Mouse (Mus musculus) Muller cell, postnatal 12 days (primary cell): ENCODE results near the gene Rft1.
"Not testable (repeated sequence)": the region's sequence is repeated elsewhere in the genome, so short reads cannot be mapped to it uniquely, and the experiment has no call there.

ENCODE experiments used
- DNase-seq: peaks from one replicate; pipeline ENCODE4 v3.0.0-alpha.2; 2015; ENCODE audit errors: inconsistent ontology term

The Rft1 gene

GRCm38 (mm10) chr14:30674947-30675346 lies 20.8 kb downstream of the Rft1 start:
- no peak for DNase-seq

DNA sequence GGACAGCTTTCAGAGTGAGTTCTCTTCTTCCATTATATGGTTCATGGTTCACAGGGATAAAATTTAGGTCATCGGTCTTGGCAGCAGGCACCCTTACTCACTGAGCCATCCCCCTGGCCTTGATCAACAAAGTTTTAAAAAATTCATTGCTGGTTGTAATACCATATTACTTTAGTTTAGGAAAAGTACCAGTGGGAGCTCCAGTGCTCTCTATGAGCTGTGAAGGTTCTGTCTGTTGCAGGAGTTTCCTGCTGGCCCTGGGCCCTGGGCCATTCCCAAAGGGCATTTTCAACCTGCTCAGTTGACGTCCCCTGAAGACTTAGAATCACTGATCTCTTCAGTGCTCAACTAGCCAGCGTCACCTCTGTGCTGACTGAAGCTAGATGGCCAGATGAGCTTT lies 28.0 kb downstream of the Rft1 start:
- DNase-seq = no peak

DNA sequence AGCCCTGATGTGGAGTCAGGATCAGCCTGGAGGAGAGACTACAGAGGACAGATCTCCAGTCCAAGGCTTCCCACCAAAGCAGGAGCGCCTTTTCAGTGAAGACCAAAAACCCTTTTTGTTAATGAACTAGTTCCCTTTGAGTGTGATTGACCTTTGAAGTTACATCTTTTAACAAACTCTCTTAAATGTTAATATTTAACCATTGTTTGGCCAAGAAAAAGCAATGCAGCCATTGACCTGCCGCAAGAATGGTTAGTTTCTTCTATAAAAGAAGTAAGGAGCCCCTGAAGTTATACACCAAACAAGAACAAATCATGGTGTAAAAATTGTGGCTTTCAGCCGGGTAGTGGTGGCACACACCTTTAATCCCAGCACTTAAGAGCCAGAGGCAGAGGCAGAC lies 36.5 kb downstream of the Rft1 start:
- DNase-seq = no peak

DNA sequence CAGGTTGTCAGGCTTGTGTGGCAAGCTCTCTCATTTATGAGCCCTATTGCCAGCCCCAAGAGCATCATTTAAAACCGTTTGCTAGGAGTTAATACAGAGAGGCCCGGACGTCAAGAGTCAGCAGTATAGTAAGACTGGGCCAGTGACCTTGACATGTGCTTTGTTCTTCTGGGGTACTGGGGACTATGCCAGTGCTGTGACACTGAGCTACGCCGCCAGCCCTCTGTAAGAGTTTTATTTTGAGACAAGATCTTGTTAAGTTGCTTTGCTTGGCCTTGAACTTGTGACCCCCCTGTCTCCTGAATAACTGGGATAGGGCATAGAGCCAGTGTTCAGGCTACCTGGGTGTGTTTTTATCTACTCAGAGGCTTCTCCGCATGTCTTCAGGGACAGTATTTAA lies 38.3 kb downstream of the Rft1 start:
- no peak for DNase-seq

GRCm38 (mm10) chr14:30694786-30695185 lies 40.6 kb downstream of the Rft1 start:
- DNase-seq = no peak

DNA sequence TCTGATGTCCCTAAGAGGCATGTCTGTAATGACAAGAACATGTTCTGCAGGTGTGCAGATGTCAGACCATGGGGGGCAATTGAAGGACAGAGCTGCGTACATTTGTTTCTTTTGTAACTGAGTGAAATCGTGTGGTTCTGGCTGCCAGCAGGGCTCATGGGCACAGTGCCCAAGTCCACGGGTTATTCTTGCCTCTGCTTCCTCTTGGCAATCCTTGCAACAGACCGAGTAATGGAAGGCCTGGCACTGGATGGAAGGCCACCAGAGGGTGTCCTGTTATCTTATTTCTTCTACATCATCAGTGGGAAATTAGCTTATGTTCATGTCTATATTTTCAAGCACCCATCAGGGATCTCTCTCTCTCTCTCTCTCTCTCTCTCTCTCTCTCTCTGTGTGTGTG lies 41.4 kb downstream of the Rft1 start:
- peak; percentile 69 for DNase-seq

DNA sequence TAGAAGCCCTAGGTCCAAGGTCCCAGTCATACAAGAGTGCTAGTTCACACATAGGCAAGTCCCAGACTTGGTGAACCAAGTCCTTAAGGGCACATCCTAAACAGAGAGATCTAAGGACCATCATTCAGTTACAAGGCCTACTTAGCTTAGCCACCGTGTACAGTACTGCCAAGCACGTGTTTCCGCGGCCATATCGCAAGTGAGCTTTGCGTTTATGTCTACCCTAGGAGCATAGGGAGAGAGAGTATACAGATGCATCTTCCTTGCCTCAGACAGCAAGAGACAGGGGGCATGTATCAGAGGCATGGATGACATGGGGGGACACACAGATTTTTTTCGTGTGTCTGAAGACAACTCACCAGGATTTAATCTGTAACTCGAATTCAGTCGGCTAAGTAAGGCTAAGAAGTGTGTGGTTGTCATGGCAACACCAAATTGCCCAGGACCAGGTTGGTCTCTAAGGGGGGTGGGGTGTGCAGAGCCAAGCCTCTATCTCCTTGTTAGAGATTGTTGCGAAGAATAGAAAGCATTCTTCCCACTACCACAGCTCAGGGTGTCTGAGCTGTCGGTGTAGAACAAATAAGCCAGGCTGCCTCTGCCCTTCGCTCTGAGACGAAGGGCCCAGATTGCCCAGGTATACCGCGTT lies 43.4 kb downstream of the Rft1 start:
- DNase-seq = no peak

- peak; percentile 23 for DNase-seq
Measured at GRCm38 (mm10) chr14:30699656-30700055, 45.5 kb downstream of the Rft1 start.

DNA sequence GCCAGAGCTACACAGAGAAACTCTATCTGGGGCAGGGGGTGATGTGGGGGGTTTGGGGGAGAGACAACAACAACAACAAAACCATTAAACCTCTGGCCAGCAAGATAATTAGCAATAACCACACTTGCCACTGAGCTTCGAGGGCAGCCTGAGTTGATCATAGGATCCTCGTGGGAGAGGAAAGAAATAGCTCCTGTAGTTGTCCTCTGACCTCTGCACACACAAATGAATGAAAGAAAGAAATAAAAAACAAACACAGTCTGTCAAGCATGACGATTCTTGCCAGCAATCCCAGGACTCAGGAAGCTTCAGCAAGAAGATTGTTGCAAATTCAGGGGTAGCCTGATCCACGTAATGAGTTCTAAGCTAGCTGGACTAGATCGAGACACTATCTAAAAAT lies 48.4 kb downstream of the Rft1 start:
- DNase-seq = no peak

- no peak for DNase-seq
Measured at GRCm38 (mm10) chr14:30703079-30703478, 48.9 kb downstream of the Rft1 start.

DNA sequence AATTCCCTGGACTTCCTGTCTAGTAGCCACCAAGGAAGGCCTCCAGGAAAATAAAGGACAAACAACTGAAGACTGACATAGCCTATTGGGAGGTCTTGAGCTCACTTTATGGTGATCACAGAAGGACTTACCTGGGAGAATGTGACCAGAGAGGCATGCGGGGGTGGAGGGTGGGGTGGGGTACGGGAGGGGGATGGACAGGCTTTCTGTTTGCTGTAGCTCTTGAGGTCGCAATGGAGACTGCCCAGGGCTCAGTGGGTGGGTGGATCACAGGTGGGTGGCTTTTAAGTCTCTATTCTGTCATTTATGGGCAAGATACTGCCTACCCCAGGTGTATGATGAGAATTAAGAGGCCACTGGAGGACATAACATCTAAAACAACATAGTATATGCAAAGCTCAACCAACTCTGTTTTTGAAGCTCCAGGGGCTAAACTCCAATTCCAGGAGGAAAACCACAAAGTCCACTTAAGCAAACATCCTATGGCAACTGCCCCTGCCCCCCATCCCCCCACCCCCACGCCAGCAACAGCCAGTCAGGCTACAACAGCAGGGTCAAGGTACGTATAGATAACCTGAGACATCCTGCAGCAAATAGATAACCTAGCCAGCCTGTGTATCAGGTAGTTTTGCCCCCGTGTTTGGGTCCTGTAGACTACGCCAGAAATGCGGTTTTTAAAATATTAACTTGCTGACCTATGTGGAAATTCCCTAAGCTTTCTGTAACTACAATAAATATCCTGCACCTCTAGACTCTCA lies 50.1 kb downstream of the Rft1 start:
- DNase-seq = no peak

GRCm38 (mm10) chr14:30711892-30712291 lies 57.7 kb downstream of the Rft1 start:
- no peak for DNase-seq

GRCm38 (mm10) chr14:30713769-30714168 lies 59.6 kb downstream of the Rft1 start:
- no peak for DNase-seq

DNA sequence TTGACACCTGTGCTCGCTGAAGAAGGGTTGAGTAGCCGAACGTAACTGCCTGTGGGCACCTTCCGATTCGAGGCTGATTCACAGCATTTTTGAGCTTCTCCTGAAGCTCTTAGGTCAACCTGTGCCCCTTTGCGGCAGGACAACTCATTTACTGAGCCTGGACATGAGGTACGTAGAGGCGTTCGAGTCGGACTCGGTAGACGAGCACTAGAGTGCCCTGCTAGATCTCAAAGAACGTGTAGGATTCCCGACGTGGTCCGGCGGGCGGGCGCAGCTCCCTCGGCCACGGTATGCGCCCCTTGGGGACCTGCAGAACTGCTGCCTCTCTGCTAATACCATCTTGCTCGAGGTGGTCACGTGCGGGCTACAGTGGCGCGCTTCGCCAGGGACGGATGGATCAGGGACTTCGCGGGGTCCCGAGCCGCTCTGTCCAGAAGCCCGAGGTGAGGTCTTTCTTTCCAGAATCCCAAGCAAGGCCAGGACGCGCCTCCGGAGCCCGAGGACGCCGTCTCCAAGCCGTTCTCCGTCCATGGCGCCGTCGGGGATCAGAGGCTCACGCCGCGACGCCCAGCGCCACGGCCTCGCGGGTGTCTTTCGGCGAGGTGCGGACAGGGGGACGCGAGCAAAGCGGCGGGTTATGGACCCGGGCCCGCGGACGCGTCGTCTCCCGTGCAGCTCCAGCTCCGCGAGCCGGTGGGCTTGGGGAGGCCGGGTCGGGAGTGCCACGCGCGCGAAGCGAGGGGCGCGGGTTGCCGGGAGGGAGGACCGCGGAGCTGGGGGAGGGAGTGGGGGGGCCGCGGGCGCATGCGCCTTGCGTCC lies 60.8 kb downstream of the Rft1 start, which contains the start of gene Sfmbt1:
Gene Sfmbt1 (plus strand): TSS at position 51 of the 819 bp plus-strand sequence.
- no peak for DNase-seq

DNA sequence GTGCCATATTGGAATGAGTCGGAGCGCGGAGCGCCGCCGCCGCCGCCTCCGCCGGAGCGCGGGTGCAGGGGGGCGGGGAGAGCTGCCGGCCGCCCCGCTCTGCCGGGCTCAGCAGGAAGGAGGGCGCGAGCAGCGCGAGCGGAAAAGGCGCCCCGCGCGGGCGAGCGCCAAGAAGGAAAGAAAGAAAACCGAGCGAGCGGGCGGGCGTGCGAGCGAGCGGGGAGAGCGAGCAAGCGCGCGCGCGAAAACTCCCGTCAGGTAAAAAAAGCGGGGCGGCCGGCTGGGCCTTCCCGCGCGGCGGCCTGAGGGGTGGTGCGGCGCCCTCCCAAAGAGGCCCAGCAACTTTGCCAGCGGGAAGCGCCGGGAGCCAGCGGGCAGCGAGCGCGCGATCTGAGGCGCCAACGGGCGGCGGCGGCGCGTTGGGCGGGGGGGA lies 61.5 kb downstream of the Rft1 start:
- peak; percentile 90 for DNase-seq

DNA sequence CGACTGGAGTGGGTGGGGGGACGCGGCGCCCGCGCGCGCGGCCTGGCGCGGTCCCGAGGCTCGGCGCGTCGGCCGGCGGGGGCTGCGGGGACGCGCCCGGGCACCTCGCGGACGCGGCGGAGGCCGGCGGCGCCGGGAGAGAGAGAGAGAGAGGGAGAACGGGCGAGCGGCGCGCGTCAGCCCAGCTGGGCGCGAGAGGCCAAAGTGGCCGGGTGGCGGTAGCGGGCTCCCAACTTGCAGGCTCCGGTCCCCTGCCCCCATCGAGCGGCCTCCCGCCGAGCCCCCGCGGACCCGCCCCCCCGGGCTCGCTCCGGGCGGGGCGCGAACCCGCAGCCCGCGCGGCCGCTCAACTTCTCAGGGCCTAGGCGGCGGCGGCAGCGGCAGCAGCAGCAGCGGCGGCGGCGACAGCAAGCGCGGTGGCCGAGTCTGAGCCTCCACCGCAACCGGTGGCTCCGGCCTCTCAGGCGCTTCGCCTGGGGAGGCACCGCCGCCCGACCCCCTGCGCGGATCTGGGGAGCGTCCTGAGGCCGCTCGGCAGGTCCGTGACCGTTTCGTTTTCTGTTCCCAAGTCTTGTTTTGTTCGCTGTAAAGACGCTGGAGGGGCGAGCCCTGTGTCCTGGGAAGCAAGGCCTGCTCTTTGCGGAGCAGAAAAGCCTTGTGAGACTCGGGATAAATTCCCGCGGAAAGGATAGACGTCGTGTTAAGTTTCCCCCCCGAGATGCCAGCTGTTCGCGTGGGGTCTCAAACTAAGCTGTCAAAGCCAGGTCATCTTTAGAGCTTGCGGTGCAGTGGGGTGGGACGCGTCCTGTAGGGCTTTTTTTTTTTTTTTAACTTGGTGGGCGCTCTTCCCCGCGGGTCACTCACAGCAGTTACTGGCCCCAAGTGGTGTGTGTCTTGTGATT lies 62.1 kb downstream of the Rft1 start:
- DNase-seq = peak; percentile 69

DNA sequence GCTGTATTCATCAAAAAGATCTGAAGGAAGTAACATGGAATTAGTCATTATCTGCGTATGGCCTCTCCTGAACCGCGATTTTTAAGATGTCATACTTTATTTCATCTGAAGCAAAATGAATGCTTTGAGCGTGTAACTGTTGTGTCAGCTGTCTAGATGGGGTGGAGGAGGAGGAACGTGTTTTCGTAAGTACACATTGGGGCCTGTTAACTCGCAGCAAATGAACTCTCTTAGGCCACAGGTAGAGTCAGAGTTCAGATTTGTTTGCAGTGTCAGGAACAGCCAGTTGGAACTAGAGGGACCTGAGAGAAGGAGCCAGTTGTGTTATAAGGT lies 62.8 kb downstream of the Rft1 start:
- peak; percentile 58 for DNase-seq

DNA sequence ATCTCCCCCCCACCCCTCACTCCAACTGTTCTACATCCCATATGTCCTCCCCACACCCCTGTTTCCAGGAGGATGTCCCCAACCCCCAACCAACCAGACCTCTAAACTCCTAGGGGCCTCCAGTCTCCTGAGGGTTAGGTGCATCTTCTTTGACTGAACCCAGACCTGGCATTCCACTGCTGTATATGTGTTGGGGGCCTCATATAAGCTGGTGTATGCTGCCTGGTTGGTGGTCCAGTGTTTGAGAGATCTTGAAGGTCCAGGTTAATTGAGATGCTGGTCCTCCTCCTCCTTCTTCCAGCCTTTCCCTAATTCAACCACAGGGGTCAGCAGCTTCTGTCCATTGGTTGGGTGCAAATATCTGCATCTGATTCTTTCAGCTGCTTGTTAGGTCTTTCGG lies 64.5 kb downstream of the Rft1 start:
- not testable (repeated sequence) for DNase-seq

GRCm38 (mm10) chr14:30719514-30719913 lies 65.4 kb downstream of the Rft1 start:
- no peak for DNase-seq

DNA sequence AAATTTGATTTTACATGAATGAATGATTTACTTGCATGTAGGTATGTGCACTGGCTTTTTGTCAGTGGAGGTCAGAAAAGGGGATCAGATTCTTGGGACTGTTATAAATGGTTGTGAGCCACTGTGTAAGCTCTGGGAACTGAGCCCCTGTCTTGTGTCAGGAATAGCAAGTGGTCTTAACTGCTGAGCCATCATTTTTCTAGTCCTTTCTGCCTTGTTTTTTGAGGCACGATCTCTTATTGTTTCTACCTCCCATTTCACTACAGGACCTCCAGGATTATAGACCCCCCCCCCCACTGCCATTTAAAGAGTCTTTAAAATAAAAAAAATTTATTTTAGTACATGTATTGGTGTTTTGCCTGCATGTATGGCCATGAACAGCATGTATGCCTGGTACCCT lies 67.7 kb downstream of the Rft1 start:
- no peak for DNase-seq

DNA sequence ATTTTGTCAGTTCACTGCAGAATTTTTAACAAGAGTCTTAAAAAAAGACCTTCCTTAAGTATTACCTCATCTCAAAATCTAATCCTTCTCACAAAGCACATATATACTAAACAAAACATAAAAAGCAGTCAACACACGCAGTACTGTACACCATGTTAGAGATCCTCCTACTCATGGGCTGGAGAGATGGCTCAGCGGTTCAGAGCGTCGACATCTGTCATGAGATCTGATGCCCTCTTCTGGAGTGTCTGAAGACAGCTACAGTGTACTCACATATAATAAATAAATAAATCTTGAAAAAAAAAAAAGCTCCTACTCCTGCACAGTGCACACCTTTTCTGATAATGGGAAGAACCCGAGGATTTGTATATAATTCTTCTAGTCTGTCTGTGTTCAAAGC lies 68.2 kb downstream of the Rft1 start:
- DNase-seq = no peak

DNA sequence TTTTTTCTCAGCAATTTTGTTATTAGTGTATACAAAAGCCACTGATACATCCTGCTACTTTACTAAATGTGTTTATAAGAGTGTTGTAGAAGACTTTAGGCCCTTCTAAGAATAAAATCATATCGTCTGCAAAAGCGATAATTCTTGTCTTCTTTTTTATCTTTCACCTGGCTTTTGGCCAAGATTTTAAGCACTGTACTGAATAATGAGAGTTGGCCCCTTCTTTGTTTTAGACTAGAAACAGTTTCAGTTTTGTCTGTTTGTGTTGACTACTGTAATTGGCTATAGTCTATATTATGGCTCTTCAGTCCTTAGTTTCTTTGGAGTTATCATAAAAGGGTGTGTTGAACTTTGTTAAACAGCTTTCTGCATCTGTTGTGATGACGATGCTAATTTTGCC lies 77.7 kb downstream of the Rft1 start:
- DNase-seq = peak; percentile 26
